Mouse (Mus musculus) liver (tissue): ENCODE measurements at regions not wholly inside any gene's neighbourhood (a gene's known extent, or its start where the extent isn't known, plus 50 kb on each side); places are given as distances from the start of the nearest gene placed in this dataset.
A peak's percentile ranks its signal among the peaks of the same experiment; 100 is the strongest.

Experiments used
- DNase-seq: peaks from one replicate; pipeline ENCODE4 v3.0.0-alpha.2; 2020; ENCODE audit warnings: mixed read lengths

GRCm38 (mm10) chr1:120667776-120668175, 65.6 kb downstream of the En1 start:
- DNase-seq = no peak

GRCm38 (mm10) chr1:120683532-120684245, 81.5 kb downstream of the En1 start:
- no peak for DNase-seq

- DNase-seq = no peak
Observed at GRCm38 (mm10) chr1:120685650-120686244, 83.5 kb downstream of the En1 start.

GRCm38 (mm10) chr1:120691571-120691970, 89.4 kb downstream of the En1 start:
- no peak for DNase-seq

DNA sequence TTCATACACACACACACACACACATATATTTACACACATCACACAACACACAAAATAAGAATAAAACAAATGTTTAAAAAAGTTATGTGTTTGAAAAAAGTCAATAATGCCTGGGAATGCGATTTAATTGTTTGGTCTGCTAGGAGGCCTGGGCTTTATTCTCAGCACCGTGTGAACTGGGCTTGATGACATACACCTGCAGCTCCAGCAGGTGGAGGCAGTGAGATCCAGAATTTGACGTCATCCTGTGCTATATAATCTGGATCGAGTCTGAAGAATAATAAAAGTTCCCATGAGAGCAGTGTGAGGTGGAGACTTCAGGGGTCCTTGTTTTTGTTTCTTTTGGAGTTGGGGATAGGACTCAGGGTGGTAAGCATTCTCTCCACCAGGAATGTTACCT, 96.0 kb downstream of the En1 start:
- DNase-seq = no peak

- DNase-seq = no peak
Observed at GRCm38 (mm10) chr1:120704201-120704600, 102.0 kb downstream of the En1 start.

GRCm38 (mm10) chr1:120706011-120706410, 103.8 kb downstream of the En1 start:
- DNase-seq = no peak

DNA sequence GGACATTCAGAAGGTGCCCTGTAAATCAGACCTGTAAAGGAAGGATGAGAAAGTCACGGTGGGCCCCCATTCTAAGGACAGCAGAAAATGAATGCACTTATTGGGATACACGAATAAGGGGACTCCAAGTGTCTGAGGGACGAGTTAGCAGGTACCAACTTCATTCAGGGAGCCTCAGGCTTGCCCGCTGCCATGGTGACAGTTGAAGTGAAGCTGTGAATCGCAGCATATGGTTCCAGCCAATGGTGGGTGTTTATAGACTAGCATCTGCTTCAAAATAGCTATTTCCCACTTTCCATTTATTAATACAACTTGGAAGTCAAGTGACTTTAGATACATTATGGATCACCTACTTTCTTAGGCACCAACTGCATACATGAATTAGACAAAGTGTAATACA, 106.3 kb downstream of the En1 start:
- DNase-seq = no peak

DNA sequence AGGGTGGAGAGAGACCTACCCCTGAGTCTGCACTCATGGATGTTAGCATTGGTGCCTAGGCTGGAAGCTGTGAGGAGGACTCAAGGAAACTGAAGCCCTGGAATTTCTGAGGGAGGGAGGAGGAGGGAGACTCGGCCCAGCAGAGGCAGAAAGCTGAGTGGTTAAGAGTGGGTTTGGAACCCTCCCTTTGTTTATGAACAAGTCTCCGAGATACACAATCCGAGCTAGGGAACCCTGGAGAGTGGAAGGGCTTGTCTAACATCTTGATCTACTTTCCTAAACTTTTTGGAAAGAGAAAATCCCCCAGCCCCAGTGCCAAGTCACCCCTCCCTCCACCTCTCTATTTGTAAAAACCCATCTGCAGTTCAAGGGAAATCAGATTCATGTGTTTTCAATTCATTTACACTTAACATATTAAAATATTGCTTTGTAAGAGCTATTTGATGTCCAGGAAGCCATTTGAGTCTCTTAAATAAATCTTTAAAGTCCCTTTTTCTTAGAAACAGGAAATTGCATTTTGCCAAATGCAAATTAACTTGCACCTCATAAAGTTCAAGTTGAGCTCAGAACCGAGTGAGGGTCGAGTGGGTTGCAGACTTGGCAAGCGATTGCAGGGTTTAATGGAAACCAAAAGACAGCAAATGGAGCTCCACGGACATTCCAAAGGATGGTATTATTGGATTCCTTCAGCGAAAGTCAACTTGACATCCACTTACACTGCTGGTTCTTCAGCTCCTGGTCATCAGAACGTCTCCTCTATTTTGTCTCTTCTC, 113.1 kb downstream of the En1 start:
- DNase-seq = no peak

- DNase-seq = no peak
Observed at GRCm38 (mm10) chr1:120726777-120727176, 124.6 kb downstream of the En1 start.

DNA sequence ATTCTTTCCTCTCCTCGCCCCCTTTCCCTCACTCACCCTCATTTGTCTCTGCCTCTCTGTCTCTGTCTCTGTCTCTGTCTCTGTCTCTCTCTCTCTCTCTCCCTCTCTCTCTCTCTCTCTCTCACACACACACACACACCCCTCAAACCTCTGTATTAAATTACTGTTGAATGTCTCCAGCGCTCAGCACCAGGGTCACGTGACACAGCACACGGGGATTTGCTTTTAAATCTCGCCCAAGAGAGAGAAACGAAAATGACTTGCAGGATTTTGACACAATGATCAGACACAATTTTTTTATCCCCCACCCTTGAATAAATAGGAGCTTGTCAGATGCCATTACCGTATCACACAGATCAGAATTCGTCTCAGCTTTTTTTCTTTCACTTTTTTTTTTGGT, 125.2 kb downstream of the En1 start:
- no peak for DNase-seq

- no peak for DNase-seq
Observed at GRCm38 (mm10) chr1:120732003-120732402, 129.8 kb downstream of the En1 start.

DNA sequence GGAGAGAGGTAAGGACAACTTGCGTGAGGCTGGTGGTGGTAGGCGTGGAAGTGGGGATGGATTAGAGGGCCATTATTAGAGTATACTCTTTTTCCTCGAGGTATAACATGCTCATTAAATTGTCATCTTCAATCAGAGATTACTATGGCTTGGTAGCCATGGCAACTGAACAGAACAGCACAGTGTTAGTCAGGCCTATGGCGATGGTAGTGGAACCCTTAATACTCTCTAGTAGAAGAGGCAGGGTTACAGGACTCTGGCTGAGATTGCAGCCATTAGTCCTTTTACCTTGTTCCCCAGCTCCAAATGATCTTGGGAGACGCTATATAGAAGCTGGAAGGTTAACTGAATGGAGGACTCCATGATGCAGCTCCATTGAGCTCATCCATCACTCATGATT, 131.5 kb downstream of the En1 start:
- DNase-seq = no peak

DNA sequence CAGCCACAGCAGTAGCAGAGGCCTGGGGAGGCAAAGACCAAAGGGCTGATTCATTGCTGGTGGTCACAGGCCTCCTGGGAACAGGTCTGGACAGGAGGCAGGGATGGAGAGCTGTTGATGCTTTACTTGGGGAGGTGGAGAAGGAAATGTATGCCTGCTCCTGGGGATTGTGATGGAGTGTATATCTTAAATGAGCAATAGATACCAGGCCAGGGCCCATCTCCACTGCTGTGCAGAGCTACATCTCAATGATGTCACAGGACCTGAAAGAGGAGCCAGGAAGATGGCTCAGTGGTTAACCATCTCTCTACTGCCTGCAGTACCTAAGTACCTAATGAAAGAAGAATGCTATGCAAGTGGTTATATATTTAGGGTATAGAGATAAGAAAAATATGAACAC, 132.6 kb downstream of the En1 start:
- no peak for DNase-seq

DNA sequence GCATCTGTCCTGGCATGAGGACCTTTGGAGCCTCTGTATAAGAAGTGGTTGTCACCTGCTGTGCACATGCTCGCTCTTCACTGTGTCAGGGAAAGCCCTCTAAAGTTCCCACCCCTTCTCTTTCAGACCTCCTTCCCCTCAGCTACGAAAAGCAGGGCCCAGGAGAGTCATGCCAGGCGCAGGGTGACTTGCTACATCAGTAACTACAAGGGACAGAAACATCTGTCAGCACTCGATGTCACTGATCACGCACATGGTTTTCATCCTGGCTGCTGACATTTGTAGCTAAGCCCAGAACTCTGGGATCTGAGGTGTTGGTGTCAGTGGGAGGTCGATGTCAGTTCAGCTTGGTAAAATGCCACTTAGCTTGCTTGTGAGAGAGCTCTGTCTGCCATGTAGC, 137.3 kb downstream of the En1 start:
- no peak for DNase-seq

DNA sequence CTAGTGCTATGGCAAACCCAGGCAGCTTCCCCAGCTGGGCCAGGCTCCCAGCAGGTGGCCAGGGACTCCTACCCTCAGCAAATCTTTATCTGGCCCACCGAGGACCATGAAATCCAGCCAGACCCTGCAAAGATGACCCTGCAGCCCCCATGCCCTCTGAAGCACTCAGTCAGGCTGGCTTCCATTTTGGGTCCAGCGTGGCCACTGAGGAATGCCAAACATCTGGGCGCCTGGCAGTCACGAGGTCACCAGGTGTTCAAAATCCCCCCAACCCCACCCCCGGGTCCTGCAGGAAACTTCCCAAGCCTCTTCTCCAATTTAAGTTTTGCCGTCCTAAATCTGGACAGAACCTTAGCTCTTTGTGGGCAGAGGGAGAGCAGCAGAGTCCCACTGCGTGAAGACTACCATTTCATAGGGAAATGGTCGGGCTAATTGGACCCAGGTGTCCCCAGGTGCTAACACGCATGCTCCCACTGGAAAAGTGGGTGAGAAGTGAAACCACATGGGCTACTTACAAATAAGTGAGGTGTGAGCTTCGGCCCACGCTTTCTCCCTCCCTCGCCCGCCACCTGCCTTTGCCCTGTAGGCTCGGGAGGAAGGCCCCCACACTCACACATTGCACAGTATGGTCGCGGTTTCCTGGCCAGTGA, 139.0 kb downstream of the En1 start:
- DNase-seq = no peak

DNA sequence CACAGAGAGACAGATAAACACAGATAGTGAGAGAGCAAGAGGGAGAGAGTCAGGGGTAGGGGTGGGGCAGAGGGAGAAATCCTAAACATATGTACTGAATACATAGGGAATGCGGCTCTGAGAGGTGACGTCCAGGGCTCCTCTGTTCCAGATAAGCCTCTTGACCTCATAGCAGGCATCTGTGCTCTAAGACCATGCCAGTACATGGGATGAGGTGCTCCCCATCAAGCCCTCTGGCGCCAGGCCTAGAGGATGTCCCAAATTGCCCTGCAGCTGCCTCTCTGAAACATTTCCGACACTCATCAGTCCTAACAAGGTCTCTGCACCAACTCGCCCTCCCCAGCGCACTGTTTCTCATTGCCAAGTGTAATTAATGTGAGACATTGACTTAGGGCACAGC, 146.7 kb downstream of the En1 start:
- no peak for DNase-seq

- no peak for DNase-seq
Observed at GRCm38 (mm10) chr1:120753406-120753805, 151.2 kb downstream of the En1 start.

GRCm38 (mm10) chr1:120754337-120754736, 152.1 kb downstream of the En1 start:
- no peak for DNase-seq

DNA sequence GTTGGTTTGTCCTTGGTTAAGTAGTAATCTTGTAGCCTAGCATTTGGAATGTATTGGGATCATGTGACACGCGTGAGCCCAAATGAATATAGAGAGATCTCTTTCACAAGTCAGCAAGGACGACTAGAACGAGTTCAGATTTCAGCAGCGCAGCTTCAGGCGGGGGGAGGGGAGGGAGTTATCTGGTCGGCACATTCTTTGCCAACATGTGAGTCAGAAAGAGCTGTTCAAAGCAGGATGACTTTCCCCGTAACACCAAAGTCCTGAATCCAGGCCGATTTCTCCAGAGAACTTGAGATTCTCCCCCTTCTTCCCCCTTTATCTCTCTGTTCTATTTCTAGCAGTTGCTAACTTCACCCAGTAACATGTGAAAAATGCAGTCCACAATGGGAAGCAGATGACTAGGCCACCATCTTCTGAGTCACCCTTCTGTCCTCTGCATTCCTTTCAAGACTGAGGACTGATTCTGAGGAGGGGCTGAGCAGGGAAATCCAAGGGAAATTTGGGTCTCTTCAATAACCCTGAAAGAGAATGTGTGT, 155.1 kb downstream of the En1 start:
- peak; percentile 31 for DNase-seq

GRCm38 (mm10) chr1:120758172-120758571, 156.0 kb downstream of the En1 start:
- no peak for DNase-seq

GRCm38 (mm10) chr1:120758762-120759161, 156.5 kb downstream of the En1 start:
- no peak for DNase-seq

- no peak for DNase-seq
Observed at GRCm38 (mm10) chr1:120759380-120759779, 157.2 kb downstream of the En1 start.
